Mouse (Mus musculus) brown adipose tissue, adult 24 weeks (tissue): ENCODE data around the gene Gm20388. TPM values are rescaled to one million over a fixed set of nuclear protein-coding genes. Genes with fewer than 3 reads are reported as not detected.
A peak's percentile ranks its signal among the peaks of the same experiment; 100 is the strongest.

Experiments
- H3K27ac ChIP-seq: fragments of 200-500 bp; replicated peaks from 2 replicates; pipeline ENCODE4 v1.5.1; 2012; ENCODE audit warnings: low read depth, mild to moderate bottlenecking, low read length
- H3K4me1 ChIP-seq: fragments of 200-500 bp; 2 replicates; pipeline ENCODE4 v1.6.1; 2012; ENCODE audit warnings: low read length, mixed read lengths; ENCODE audit not compliant: control insufficient read depth, insufficient read depth, insufficient read length
- H3K4me3 ChIP-seq: fragments of 200-500 bp; 2 replicates; pipeline ENCODE4 v1.5.1; 2012; ENCODE audit warnings: low read depth, mild to moderate bottlenecking, low read length, moderate library complexity; ENCODE audit not compliant: insufficient read depth
- polyA plus RNA-seq: library from polyadenylated mRNA; stranded (reverse); fragments of >200 nt; gene quantifications from 2 replicates; pipeline ENCODE4 v1.2.4, GENCODE M21; 2012; ENCODE audit not compliant: missing spikeins, insufficient read depth, insufficient read length

Gene Gm20388
- polyA plus RNA-seq, 1 experiment, result 44.7 TPM

DNA sequence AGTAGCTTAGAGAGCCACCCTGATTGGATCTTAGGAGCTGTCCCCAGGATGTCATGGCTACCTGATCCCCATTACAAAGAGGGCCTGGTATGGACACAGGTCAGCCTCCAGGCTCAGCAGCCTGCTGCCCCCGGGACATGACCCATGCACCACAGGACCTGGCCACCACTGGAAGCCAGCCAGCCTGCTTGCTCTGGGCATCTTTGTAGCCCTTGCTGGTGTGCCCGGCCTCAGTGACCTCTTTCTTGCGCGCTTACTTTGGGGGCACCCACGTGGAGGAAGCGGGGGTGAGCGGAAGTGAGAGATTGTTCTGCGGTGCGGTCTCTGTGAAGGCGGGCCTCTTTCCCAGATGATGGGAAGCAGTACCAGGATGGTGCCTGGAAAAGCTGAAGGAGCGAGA, 641.9 kb downstream of the Gm20388 start:
- Histone ChIP-seq H3K27ac (no peak overlapping the region), H3K4me3 (no peak overlapping the region), H3K4me1 (peaks cover 16% of the 10 kb centered on the region)

DNA sequence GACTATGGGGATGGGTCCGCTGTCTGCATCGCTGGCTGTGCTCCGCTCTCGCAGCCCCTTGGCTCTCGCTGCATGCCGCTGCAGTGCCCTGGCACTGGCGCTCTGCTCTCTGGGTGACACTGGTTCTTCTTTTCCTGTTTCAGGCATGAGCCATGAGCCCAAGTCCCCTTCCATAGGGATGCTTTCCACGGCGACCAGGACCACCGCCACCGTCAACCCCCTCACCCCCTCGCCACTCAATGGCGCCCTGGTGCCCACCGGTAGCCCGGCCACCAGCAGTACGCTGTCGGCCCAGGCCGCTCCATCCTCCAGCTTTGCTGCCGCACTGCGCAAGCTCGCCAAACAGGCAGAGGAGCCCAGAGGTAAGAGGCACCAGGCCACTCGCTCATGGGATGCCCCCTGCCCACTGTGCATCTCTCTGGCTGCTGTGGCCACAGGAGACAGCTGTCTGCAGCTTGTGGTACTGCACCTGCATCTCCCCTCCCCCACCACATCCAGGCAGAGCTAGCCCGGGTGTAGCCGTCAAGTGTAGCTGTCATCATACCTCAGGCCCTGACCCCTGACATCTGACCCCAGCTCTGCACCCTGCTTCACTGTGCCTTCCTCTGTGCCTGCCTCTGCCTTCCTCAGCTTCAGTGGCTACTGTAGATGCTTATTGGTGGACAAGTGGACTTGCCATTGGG, 642.9 kb downstream of the Gm20388 start:
- peaks cover 13% of the 10 kb centered on the region; the same call in 1 of the 2 replicates for H3K4me1 ChIP-seq
- H3K27ac ChIP-seq, result no peak overlapping the region
- H3K4me3 ChIP-seq, result no peak overlapping the region

DNA sequence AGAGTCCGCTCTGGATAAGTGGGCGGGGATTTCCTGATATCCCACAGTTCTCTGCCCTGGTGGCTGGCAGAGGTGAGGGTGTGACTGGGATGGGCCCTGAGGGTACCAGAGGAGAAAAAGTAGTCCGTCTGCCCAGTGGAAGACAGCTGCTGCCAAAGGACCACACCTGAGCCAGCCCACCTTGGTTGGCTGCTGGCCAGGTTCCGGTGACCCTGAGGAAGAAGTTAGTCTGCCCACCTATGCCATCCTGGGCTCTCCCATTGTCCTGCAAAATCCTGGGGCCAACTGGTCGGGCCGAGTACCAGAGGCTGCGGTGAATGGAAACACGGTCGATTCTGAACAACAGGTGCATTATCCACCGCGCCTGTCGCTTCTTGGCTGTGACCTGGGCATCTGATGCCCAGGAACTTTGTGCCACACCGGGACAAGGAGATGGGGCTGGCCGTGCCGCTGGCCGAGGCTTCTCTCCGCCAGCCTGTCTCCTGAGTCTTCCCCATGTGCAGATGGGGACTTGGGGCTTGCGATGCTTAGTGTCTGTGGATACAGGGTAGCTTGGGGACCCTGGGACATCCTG, 643.9 kb downstream of the Gm20388 start:
- H3K4me1 ChIP-seq, result peaks cover 13% of the 10 kb centered on the region; the same call in 1 of the 2 replicates
- H3K27ac ChIP-seq, result no peak overlapping the region
- H3K4me3 ChIP-seq, result no peak overlapping the region

DNA sequence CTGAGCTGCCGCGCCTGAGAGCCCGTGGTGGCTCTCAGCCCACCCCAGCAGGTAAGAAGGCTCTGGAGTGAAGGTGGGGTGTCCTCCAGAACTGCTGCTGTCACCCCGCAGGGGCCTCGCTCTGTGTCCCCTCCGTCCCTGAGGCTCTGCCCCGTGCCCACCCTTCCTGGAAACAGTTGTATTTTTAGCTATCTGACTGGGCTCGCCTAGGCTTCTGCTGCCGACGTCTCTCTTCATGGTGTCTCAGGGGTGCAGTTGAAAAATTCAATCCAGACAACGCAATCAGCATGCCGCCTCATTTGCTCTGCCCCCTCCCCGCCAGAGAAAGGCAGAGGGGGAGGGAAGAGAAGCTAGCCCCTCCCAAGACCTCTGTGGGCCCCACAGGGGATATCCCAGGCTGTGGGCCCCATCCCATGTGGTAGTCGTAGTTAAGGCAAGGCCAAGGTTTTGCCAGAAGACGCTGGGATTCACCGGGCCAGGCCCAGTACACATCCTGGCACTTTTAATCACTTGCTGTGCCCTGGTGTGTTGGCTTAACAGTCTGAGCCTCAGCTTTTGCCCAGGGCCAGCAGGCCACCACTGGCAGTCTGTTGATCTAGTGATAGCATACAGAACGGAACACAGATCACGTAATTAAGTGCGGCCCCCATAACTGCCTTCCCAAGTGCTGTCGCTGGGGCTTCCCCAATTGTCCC, 645.7 kb downstream of the Gm20388 start:
- 0 out of 2 replicates have a peak overlapping the region, but pooled peaks have one; percentile 7 for H3K27ac ChIP-seq
- peaks cover 13% of the 10 kb centered on the region; the same call in 1 of the 2 replicates for H3K4me1 ChIP-seq
- H3K4me3 ChIP-seq, result no peak overlapping the region

DNA sequence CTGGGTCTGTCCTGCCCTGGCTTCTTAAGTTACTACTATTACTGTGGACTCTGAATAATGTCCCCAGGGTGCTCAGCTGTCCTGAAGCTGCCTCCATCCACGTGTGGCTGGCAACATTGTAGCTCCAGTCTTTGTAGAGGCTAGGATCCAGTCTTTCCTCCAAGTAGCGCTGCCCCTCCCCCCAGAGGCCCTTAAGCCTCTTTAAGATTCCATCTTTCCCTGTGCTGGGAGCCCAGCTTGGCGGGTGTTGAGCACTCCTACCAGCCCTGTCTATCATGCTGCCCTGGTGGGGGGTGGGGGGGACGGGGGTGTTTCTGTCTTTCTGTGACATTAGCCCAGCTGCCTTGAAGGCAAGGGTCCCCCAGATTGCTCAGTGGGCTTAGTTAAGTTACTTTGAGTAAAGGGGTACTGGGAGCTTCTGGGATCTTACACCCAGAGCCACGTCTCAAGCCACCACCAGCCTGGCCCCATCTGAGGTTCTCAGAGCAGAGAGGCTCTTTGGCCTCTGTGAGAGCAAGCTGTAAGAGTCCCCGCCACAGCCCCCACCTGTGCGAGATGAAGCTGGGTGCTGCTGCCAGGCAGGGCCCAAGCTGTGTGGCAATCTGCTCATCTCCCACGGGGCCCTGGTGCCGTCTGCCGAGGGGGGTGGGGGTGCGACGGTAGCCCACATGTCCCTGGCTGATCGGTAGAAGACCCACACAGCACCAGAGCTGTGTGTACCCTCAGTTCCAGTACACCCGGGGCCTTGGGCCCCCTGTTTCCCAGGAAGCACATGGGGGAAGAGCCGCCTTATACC, 646.7 kb downstream of the Gm20388 start:
- Histone ChIP-seq H3K4me3 (no peak overlapping the region), H3K27ac (no peak overlapping the region), H3K4me1 (peaks cover 13% of the 10 kb centered on the region; the same call in 1 of the 2 replicates)

DNA sequence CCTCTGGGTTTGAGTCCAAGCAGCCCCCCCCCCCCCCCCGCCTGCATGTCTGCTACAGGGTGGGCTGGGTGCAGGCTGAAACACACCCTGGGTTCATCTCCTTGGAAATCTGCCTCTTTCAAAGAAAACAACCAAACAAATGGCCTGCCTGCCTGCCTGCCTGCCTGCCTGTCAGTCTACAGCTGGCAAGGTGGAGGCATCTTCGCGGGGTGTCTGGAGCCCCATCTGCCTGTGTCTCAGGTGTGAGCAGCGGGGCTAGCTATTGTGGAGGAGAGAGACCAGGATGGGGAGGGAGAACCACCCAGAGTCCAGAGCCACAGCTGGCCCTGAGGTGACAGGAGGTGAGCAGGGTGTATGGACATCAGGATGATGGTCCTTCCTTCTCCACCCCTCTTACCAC, 647.5 kb downstream of the Gm20388 start:
- Histone ChIP-seq H3K4me3 (no peak overlapping the region), H3K4me1 (peaks cover 17% of the 10 kb centered on the region), H3K27ac (no peak overlapping the region)

DNA sequence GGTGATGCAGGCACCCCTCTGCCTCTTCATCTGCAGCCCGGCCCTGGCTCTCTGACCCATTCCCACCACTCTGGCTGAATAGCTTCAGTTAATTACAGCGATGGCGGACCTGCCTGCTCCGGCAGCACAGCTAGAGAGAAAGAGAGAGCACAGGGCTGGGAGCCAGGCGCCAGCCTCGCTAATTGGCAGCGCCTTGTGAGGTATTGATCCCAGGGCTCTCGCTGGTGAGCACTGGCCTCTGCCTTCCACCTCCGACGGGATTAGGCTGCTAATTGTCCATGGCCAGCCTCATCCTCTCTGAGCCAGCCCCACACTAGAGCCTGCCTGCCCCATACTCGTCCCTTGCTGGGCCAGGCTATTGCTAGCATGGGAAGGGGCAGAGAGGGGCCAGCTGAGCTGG, 649.0 kb downstream of the Gm20388 start:
- Histone ChIP-seq H3K27ac (no peak overlapping the region), H3K4me3 (no peak overlapping the region), H3K4me1 (peaks cover 23% of the 10 kb centered on the region)

DNA sequence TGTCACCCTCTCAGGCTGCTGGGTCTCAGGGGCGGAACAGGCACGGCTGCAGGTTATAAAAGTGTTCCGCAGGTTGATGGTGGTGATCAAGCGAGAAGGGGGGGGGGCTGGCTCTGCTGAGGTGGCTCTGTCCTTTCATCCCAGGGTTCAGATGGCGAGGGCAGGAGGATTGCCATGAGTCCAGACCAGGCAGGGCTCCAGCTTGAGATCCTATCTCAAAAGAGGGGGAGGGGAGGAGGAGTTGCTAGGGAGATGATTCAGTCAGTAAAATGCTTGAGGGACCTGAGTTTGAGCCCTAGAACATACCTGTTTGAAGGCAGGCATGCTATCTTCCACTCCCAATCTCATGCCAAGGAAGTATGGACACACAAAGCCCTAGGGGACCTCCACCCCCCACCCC, 649.9 kb downstream of the Gm20388 start:
- Histone ChIP-seq H3K27ac (no peak overlapping the region), H3K4me3 (no peak overlapping the region), H3K4me1 (peaks cover 23% of the 10 kb centered on the region)

DNA sequence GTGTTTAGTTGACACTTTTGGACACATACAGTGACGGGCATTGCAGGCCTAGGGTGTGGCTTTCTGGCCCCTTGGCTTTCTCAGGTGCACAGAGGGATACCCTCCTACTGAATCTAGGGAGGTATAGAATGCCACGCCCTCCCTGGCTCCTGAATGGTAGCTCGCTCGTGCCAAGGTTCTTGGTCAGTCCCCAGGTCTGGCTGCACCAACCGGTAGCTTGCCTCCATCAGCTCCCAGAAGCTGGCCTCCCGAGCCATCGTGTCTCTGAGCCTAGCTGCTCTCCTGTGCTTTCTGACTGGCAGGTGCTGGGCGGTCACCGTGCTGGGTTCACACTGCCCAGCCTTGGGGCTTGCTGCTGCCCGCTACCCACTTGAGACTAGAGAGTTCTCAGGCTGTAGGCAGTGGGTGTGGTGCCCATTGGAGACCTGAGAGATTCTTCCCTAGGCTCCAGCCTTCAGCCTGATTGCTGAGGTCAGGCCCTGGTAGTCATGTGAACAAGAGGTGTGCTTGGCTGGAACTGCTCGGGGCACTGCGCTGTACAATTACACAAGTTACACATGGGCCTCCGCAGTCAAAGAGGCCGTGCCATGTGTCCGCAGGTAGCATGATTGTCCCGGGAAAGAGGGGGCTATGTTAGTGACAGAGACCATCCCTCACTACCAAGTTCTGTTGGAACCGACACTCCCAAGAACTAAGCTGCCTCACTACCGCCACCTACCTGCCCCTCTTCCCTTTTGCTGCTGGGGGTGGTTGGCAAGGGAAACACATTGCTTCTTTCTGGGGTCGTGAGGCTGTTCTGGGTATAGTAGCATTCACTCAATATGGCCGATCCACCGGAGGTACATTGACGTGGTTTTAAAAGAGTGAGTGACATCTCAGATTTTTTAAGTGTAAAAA, 651.1 kb downstream of the Gm20388 start:
- peaks cover 15% of the 10 kb centered on the region for H3K4me1 ChIP-seq
- H3K4me3 ChIP-seq, result no peak overlapping the region
- no peak overlapping the region for H3K27ac ChIP-seq

DNA sequence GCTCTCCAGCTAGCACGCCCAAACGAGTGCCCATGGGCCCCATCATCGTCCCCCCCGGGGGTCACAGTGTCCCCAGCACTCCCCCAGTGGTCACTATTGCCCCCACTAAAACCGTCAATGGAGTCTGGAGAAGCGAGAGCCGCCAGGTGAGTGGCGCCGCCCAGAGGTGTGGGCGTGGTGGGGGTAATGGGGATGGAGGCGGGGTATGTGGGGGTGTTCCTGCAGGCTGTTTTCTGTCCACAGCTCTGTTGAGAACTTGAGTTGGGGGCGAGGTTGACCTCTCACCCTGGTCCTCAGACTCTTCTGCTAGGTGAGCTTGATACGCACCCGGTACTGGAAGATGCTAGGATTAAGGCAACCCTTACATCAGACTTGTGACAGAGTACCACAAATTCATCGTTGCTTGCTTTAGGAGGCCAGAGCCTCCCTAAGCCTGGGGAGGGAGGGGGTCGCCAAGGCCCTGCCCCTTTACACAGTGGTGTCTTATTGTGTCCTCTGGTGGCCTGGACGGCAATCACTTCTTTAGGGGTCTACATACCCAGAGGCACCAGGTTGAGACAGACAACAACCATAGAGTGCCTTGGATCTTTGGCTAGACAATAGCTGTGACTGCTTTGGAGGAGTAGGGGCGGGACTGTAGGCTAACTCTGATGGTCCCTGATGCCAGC, 652.2 kb downstream of the Gm20388 start:
- 0 out of 2 replicates have a peak overlapping the region, but pooled peaks have one; percentile 60 for H3K27ac ChIP-seq
- peaks cover 10% of the 10 kb centered on the region for H3K4me1 ChIP-seq
- H3K4me3 ChIP-seq, result no peak overlapping the region

DNA sequence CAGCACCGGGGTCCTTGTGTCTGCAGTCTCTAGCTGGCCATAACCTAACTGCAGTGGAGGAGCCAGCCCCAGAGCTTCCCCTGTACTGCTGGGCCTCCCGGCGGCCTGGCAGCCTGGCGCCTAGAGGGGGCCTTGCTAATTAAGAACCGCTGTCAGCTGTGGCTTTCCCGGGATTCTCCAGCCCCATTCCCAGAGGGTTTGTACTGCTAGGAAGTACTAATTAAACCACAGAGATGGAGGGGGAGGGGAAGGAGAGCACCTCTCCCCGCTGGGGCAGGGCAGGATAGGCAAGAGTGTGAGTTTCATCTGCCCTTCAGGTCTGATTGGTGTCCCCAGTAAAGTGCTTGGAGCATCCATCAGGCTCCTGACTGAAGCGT, 652.7 kb downstream of the Gm20388 start:
- Histone ChIP-seq H3K27ac (peak overlapping the region; percentile 60), H3K4me1 (peaks cover 10% of the 10 kb centered on the region), H3K4me3 (no peak overlapping the region)

DNA sequence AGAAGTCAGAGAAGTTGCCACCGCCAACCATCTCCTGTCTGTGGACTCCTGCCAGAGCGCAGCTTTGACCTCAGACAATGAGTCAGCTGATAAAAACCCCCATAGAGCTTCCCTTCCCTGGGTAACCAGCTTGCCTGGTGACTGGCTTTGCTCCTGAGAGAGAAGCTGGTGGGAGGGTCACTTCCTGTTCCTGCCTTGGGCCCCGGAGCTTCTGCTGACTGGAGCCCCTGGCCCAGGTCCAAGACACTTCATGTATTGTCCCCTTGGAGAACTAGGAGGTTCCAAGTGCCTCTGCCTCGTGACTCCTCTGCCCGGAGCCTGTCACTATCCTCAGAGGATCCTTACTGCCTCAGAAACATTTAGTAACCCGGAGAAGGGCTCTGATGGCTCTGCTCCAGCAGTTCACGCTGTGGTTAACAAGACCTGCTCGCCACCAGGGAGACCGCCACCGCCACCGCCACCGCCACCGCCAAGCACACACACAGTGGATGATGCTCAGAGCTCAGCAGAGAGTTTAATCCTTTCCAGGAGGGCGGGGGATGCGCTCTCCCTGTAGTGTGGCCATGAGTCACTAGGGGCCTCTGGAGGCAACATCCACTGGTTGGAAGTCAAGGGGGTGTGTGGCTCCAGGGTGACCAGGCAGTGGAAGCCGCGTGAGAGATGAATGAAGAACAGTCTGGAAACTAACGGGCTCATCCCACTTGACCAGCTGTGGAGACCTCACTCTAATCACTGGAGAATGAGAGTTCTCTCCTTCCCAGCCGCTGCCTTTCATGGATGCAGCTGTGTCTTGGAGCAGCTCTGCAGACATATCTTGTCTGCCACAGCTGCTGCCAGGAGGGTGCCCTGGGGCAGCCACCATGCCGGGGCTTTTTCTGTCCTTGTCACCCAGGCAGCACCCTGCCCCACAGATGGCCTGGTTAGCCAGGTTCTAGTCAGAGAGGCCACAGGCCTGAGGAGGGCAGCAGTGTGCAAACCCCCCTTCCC, 653.5 kb downstream of the Gm20388 start:
- H3K27ac ChIP-seq, result peak overlapping the region; percentile 60
- H3K4me3 ChIP-seq, result no peak overlapping the region
- peaks cover 10% of the 10 kb centered on the region for H3K4me1 ChIP-seq

DNA sequence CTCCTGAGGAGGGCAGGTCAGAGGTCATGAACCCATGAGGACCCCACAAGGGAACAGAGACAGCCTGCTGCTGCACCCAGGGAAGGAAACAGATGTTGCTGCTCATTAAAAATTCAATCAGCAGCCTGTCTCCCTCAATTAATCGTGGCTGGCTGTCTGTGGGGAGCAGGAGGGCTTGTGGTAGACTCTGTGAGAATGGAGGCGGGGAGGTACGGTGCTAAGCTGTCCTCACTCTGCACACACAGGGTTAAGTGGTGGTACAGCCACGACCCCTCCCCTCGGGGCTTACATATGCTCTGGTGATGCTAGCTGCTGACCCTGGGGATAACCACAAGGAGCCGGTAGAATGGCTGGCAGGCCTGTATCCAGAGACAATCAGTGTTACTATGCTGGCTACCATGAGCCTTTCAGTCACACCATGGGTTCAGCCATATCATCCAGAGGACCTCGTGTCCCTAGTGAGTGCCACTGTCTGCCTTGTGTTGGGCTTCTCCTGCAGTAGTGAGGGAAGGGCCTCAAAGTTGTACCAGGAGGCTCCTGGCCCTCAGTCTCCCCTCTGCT, 654.6 kb downstream of the Gm20388 start:
- H3K4me1 ChIP-seq, result peaks cover 10% of the 10 kb centered on the region
- no peak overlapping the region for H3K4me3 ChIP-seq
- no peak overlapping the region for H3K27ac ChIP-seq
